Mouse (Mus musculus): ENCODE results near the gene Sp6. TPM values are rescaled to one million over a fixed set of nuclear protein-coding genes. Genes with fewer than 3 reads are reported as not detected.

Sp6 gene
- total RNA-seq (2023) = not detected

GRCm38 (mm10) chr11:97013121-97013670 lies at the start of gene Sp6:
Gene Sp6 (plus strand): TSS chr11:97013394.

GRCm38 (mm10) chr11:96982859-96983258 lies 30.3 kb upstream of the Sp6 start, which contains the start of gene Sp2:
Gene Sp2 (minus strand): TSS chr11:96982959.

GRCm38 (mm10) chr11:97029686-97030417 lies 16.7 kb downstream of the Sp6 start, which contains the start of gene Scrn2:
Gene Scrn2 (plus strand): TSS chr11:97029938.

GRCm38 (mm10) chr11:97041022-97041899 lies 28.1 kb downstream of the Sp6 start, which contains the start of the genes Lrrc46 and Mrpl10:
Gene Lrrc46 (minus strand): TSS chr11:97041407.
Gene Mrpl10 (plus strand): TSS chr11:97041560.

GRCm38 (mm10) chr11:97050216-97050943 lies 37.2 kb downstream of the Sp6 start, which contains the start of gene Osbpl7:
Gene Osbpl7 (plus strand): TSS chr11:97050628.

Other genes with a start within 250 kb of the Sp6 start
- gene Snx11, start 235.8 kb upstream of the Sp6 start, total RNA-seq (2023) = 10 to 100 TPM; 31.1 to 46.5 TPM
- gene Cbx1, start 224.3 kb upstream of the Sp6 start, total RNA-seq (2023) = 10 to 100 TPM; 29.1 to 32.9 TPM
- 10 to 100 TPM; 59.8 to 96.1 TPM for gene Nfe2l1, start 183.4 kb upstream of the Sp6 start, total RNA-seq (2023)
- 1 to 10 TPM; 1.8 to 4.5 TPM for gene Copz2, start 163.5 kb upstream of the Sp6 start, total RNA-seq (2023)
- 10 to 100 TPM; 48.2 to 51.0 TPM for gene Cdk5rap3, start 96.9 kb upstream of the Sp6 start, total RNA-seq (2023)
- gene Prr15l, start 85.3 kb upstream of the Sp6 start, total RNA-seq (2023) = not detected
- gene Pnpo, start 69.4 kb upstream of the Sp6 start, total RNA-seq (2023) = 10 to 100 TPM; 23.0 to 23.8 TPM
- gene Sp2, start 30.4 kb upstream of the Sp6 start, total RNA-seq (2023) = 10 to 100 TPM; 35.9 to 41.8 TPM
- gene Scrn2, start 16.5 kb downstream of the Sp6 start, total RNA-seq (2023) = 1 to 10 TPM in 1 of 2 experiments, under 1 TPM in 1; 0.67 to 1.5 TPM
- gene Lrrc46, start 28.0 kb downstream of the Sp6 start, total RNA-seq (2023) = not detected
- 10 to 100 TPM; 38.5 to 41.1 TPM for gene Mrpl10, start 28.2 kb downstream of the Sp6 start, total RNA-seq (2023)
- gene Osbpl7, start 37.2 kb downstream of the Sp6 start, total RNA-seq (2023) = 10 to 100 TPM; 12.7 to 17.6 TPM
- gene Tbx21, start 101.9 kb downstream of the Sp6 start, total RNA-seq (2023) = under 1 TPM in 1 of 2 experiments, not detected in 1; 0.21 TPM
- 10 to 100 TPM; 46.7 to 50.4 TPM for gene Tbkbp1, start 138.1 kb downstream of the Sp6 start, total RNA-seq (2023)
- gene Kpnb1, start 174.5 kb downstream of the Sp6 start, total RNA-seq (2023) = 10 to 100 TPM; 89.2 to 95.8 TPM